In genomic region chr13:37513905-37514607, GRCm38 (mm10) we compare ENCODE assay signal across 9 mouse cellular contexts.
A peak's percentile ranks its signal among the peaks of the same experiment; 100 is the strongest.
DNase-seq lines count a peak whose midpoint lies in the region; ATAC-seq lines count a peak whose summit lies in the region.
"Had no signal": no experiment of that assay in that cellular context is flagged by ENCODE, and none has a peak within 500 bp of the region (broad histone marks: within the 10 kb centered on the region; RNA-seq: fewer than 3 reads in every experiment).

No protein-coding gene starts in this region.

- peak overlapping the region; percentile 36 for H3K9ac ChIP-seq in intestine, embryonic 16.5 days (ENCODE audit: low read depth, low read length)
- no peak overlapping the region for H3K9ac ChIP-seq in stomach, embryonic 15.5 days

- H3K4me3 ChIP-seq in intestine, embryonic 16.5 days (ENCODE audit: low read length), result no peak overlapping the region
- H3K4me3 ChIP-seq in stomach, embryonic 15.5 days (replicated peaks), result peak overlapping the region; percentile 13

- H3K36me3 ChIP-seq in intestine, embryonic 16.5 days (ENCODE audit: control insufficient read depth, insufficient read depth, low read length), result no peaks in the 10 kb centered on the region
- H3K36me3 ChIP-seq in stomach, embryonic 15.5 days, result no peaks in the 10 kb centered on the region

- H3K27me3 ChIP-seq in intestine, embryonic 16.5 days (replicated peaks; ENCODE audit: control insufficient read depth, insufficient read depth, low read length), result no peaks in the 10 kb centered on the region
- no peaks in the 10 kb centered on the region for H3K27me3 ChIP-seq in stomach, embryonic 15.5 days (replicated peaks)

- intact Hi-C loops in left cerebral cortex, postnatal 25 days (cut with DNase I), result no loop called here

- WGBS in intestine, embryonic 16.5 days, result 16% methylated on average over 23 of the region's 23 CpGs
- WGBS in stomach, embryonic 15.5 days, result 9% methylated on average over 23 of the region's 23 CpGs

- no peaks in the 10 kb centered on the region for H3K9me3 ChIP-seq in intestine, embryonic 16.5 days (ENCODE audit: control insufficient read depth, low read length)
- no peaks in the 10 kb centered on the region for H3K9me3 ChIP-seq in stomach, embryonic 15.5 days

- peaks cover 25% of the 10 kb centered on the region for H3K4me1 ChIP-seq in intestine, embryonic 16.5 days (ENCODE audit: control insufficient read depth, insufficient read depth, low read length)
- H3K4me1 ChIP-seq in stomach, embryonic 15.5 days, result peaks cover 24% of the 10 kb centered on the region

- peak overlapping the region; percentile 88 for H3K27ac ChIP-seq in intestine, embryonic 16.5 days (ENCODE audit: low read length)
- H3K27ac ChIP-seq in stomach, embryonic 15.5 days, result peak overlapping the region; percentile 91
- H3K27ac ChIP-seq: macrophage had no signal

- peak; percentile 58 for ATAC-seq in intestine, embryonic 16.5 days
- ATAC-seq in stomach, embryonic 15.5 days (ENCODE audit: insufficient read depth, low FRiP score, low read depth), result peak; percentile 49
- no peak for ATAC-seq in activated CD4-positive, CD25-positive, alpha-beta regulatory T cell, adult 4 months

- peak overlapping the region; percentile 21 for H3K4me2 ChIP-seq in intestine, embryonic 16.5 days (ENCODE audit: low read depth, low read length)
- H3K4me2 ChIP-seq in stomach, embryonic 15.5 days, result peak overlapping the region; percentile 44

- DNase-seq in Muller cell, postnatal 12 days (ENCODE audit: inconsistent ontology term), result peak; percentile 65
- peak; percentile 21 to 24 for DNase-seq in cerebellum, postnatal 36 days
- DNase-seq in gastrocnemius, postnatal 25 days, result peak; percentile 53
- DNase-seq in left cerebral cortex, postnatal 25 days (ENCODE audit: low spot score in 2 of 2), result peak; percentile 42 to 64
- DNase-seq in mesoderm, embryonic 11.5 days (ENCODE audit: low read depth, low spot score), result peak; percentile 85

Comparison
In these comparisons a context has a peak if more than half of its experiments do, and no peak if none do; other contexts are left out.
1. DNase-seq: peak in every context shown above with its lines; median percentile 85 in mesoderm, embryonic 11.5 days; 65 in Muller cell, postnatal 12 days; 53 in gastrocnemius, postnatal 25 days; 53 in left cerebral cortex, postnatal 25 days; 22 in cerebellum, postnatal 36 days.